Mouse (Mus musculus) thymus, postnatal 36 days (tissue): ENCODE measurements at regions not wholly inside any gene's neighbourhood (a gene's known extent, or its start where the extent isn't known, plus 50 kb on each side); places are given as distances from the start of the nearest gene placed in this dataset.

Experiments used
- DNase-seq, 2 experiments: peaks; one replicate each; pipeline ENCODE4 v3.0.0; 2022; ENCODE audit warnings: mixed read lengths in 2 of 2

GRCm38 (mm10) chr2:170294657-170295056 lies 133.0 kb downstream of the Bcas1 start:
- DNase-seq, result no peak

GRCm38 (mm10) chr2:170291841-170292655 lies 135.6 kb downstream of the Bcas1 start:
- DNase-seq, result peak; percentile 40 to 54

- peak; percentile 17 to 28 for DNase-seq
These were observed 138.2 kb downstream of the Bcas1 start for GRCm38 (mm10) chr2:170289378-170289960.

- DNase-seq, result no peak
These were observed 138.9 kb downstream of the Bcas1 start for GRCm38 (mm10) chr2:170288787-170289186.

- peak; percentile 32 to 36 for DNase-seq
These were observed 139.4 kb downstream of the Bcas1 start for GRCm38 (mm10) chr2:170288196-170288595.

GRCm38 (mm10) chr2:170287301-170287885 lies 139.5 kb upstream of the Zfp217 start:
- DNase-seq, result peak in 1 of 2 experiments; percentile 24

GRCm38 (mm10) chr2:170286773-170287172 lies 138.9 kb upstream of the Zfp217 start:
- no peak for DNase-seq

- DNase-seq, result no peak
These were observed 134.6 kb upstream of the Zfp217 start for GRCm38 (mm10) chr2:170282463-170282862.

GRCm38 (mm10) chr2:170281311-170282008 lies 133.6 kb upstream of the Zfp217 start:
- DNase-seq, result no peak

GRCm38 (mm10) chr2:170280733-170281132 lies 132.8 kb upstream of the Zfp217 start:
- DNase-seq, result peak; percentile 20 to 33

GRCm38 (mm10) chr2:170277896-170278295 lies 130.0 kb upstream of the Zfp217 start:
- no peak for DNase-seq

- DNase-seq, result no peak
These were observed 129.4 kb upstream of the Zfp217 start for GRCm38 (mm10) chr2:170277182-170277767.

- DNase-seq, result no peak
These were observed 127.8 kb upstream of the Zfp217 start for GRCm38 (mm10) chr2:170275687-170276086.

GRCm38 (mm10) chr2:170269926-170270577 lies 122.1 kb upstream of the Zfp217 start:
- no peak for DNase-seq

GRCm38 (mm10) chr2:170268080-170268479 lies 120.2 kb upstream of the Zfp217 start:
- no peak for DNase-seq

- no peak for DNase-seq
These were observed 119.2 kb upstream of the Zfp217 start for GRCm38 (mm10) chr2:170267152-170267551.

- peak; percentile 23 to 37 for DNase-seq
These were observed 118.7 kb upstream of the Zfp217 start for GRCm38 (mm10) chr2:170266407-170267101.

- DNase-seq, result no peak
These were observed 115.7 kb upstream of the Zfp217 start for GRCm38 (mm10) chr2:170263594-170263993.

- DNase-seq, result no peak
These were observed 113.3 kb upstream of the Zfp217 start for GRCm38 (mm10) chr2:170261191-170261590.

- DNase-seq, result no peak
These were observed 112.0 kb upstream of the Zfp217 start for GRCm38 (mm10) chr2:170259662-170260457.

- no peak for DNase-seq
These were observed 110.5 kb upstream of the Zfp217 start for GRCm38 (mm10) chr2:170258367-170258766.
